Mouse (Mus musculus) bone marrow, adult 2 months (tissue): ENCODE data around the gene Zfp740. TPM values are rescaled to one million over a fixed set of nuclear protein-coding genes. Genes with fewer than 3 reads are reported as not detected.
A peak's percentile ranks its signal among the peaks of the same experiment; 100 is the strongest.

ENCODE experiments used
- H3K27ac ChIP-seq: fragments of 200-500 bp; 2 replicates; pipeline ENCODE4 v1.5.1; 2012; ENCODE audit warnings: low read depth, mild to moderate bottlenecking, control low read depth, inconsistent platforms, low read length; ENCODE audit not compliant: control insufficient read depth, poor library complexity, insufficient read depth
- H3K4me1 ChIP-seq: fragments of 200-500 bp; 2 replicates; pipeline ENCODE4 v1.6.1; 2011; ENCODE audit warnings: low read length; ENCODE audit not compliant: control insufficient read depth, insufficient read depth
- H3K4me3 ChIP-seq: fragments of 200-500 bp; replicated peaks from 2 replicates; pipeline ENCODE3; 2011; ENCODE audit warnings: mild to moderate bottlenecking, low read depth, low read length, control low read depth; ENCODE audit not compliant: control insufficient read depth
- CTCF ChIP-seq: fragments of 200-500 bp; IDR thresholded peaks from 2 replicates; pipeline ENCODE4 v1.5.1; 2011; ENCODE audit warnings: low read length, control low read depth; ENCODE audit not compliant: control insufficient read depth, insufficient read depth
- POLR2A ChIP-seq: fragments of 200-500 bp; IDR thresholded peaks from 2 replicates; pipeline ENCODE4 v1.6.1; 2011; ENCODE audit warnings: low read depth, mild to moderate bottlenecking, control low read depth, low read length, borderline replicate concordance; ENCODE audit not compliant: control insufficient read depth
- WGBS: fragments of 180-500 bp; shearing (Covaris S2); methylation state at CpG from one replicate; pipeline ENCODE4 v1.1.7; 2018; 5-methylcytosine and 5-hydroxymethylcytosine counted together
- polyA plus RNA-seq: library from polyadenylated mRNA; stranded (reverse); fragments of >200 nt; gene quantifications from 2 replicates; pipeline ENCODE4 v1.2.4, GENCODE M21; 2011; ENCODE audit warnings: low replicate concordance; ENCODE audit not compliant: missing spikeins, insufficient read depth, insufficient read length

The Zfp740 gene
- polyA plus RNA-seq, 1 experiment = 34.5 TPM

- Histone ChIP-seq H3K4me3 (no peak overlapping the region), H3K4me1 (no peaks in the 10 kb centered on the region; the same call in 1 of the 2 replicates), H3K27ac (no peak overlapping the region)
- 86% methylated on average over 11 of the region's 11 CpGs for WGBS
- TF ChIP-seq POLR2A = no peak
Observed at GRCm38 (mm10) chr15:102186239-102186638, 16.8 kb upstream of the Zfp740 start.

DNA sequence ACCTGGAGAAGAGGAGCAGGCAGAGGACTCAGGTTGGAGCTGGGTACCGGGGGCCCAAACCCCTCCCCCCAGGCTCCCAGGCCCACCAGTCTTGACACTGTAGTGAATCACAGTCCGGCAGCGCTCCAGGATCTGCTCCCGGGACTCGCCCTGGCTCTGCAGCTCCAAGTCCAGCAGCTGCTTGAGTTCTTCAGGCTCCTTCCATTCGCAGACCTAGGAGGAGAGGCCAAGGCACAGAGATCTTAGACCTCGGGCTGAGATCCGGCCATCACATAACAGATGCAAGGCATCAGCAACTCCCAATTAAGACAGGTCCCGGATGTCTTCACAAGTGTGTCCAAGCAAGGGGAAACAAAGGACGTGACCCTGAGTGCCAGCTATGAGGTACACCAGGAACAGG is 15.0 kb upstream of the Zfp740 start:
- 91% methylated on average over 10 of the region's 10 CpGs for WGBS
- Histone ChIP-seq H3K27ac (no peak overlapping the region), H3K4me3 (no peak overlapping the region), H3K4me1 (no peaks in the 10 kb centered on the region; the same call in 1 of the 2 replicates)
- TF ChIP-seq POLR2A (no peak), CTCF (no peak)

DNA sequence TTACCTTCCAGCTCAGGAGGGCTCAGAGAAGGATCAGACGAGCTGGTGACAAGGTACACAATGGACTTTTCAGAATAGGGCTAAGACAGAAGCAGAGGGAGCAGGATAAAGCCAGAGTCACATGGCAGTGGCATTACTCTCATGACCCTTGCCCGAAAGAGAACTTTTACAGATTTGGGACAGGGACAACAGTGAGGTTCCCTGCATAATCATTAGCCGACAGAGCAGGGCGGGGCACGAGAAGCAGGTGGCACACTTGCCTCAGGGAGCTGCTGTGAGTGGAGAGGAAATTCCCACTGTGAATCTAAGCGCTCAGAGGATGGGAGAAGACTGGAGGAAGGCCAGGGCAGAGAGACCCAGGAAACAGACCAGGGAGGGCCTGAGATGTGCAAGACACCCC is 14.2 kb upstream of the Zfp740 start:
- Histone ChIP-seq H3K27ac (no peak overlapping the region), H3K4me1 (peaks cover 2% of the 10 kb centered on the region), H3K4me3 (no peak overlapping the region)
- WGBS = 81% methylated on average over 6 of the region's 6 CpGs
- TF ChIP-seq POLR2A (no peak), CTCF (no peak)

GRCm38 (mm10) chr15:102191699-102192098 is 11.3 kb upstream of the Zfp740 start:
- no peak overlapping the region for H3K4me3 ChIP-seq
- 81% methylated on average over 7 of the region's 7 CpGs for WGBS
- peaks cover 3% of the 10 kb centered on the region for H3K4me1 ChIP-seq
- TF ChIP-seq CTCF (0 out of 2 replicates have a peak, but pooled peaks have one; percentile 9), POLR2A (no peak)
- H3K27ac ChIP-seq = no peak overlapping the region

GRCm38 (mm10) chr15:102192271-102192812 is 10.7 kb upstream of the Zfp740 start:
- TF ChIP-seq CTCF = no peak
- WGBS = 38% methylated on average over 7 of the region's 7 CpGs
- Histone ChIP-seq H3K4me1 (peaks cover 3% of the 10 kb centered on the region), H3K27ac (peak overlapping the region; percentile 8; the same call in 1 of the 2 replicates), H3K4me3 (no peak overlapping the region)

- no peak overlapping the region for H3K4me3 ChIP-seq
- H3K27ac ChIP-seq = peak overlapping the region; percentile 8; the same call in 1 of the 2 replicates
- 20% methylated on average over 5 of the region's 5 CpGs for WGBS
- H3K4me1 ChIP-seq = peaks cover 3% of the 10 kb centered on the region
- TF ChIP-seq POLR2A (no peak), CTCF (no peak)
Observed at GRCm38 (mm10) chr15:102192820-102193386, 10.1 kb upstream of the Zfp740 start.

- Histone ChIP-seq H3K4me1 (peaks cover 3% of the 10 kb centered on the region), H3K4me3 (no peak overlapping the region), H3K27ac (no peak overlapping the region)
- 80% methylated on average over 4 of the region's 4 CpGs for WGBS
- TF ChIP-seq CTCF (no peak), POLR2A (no peak)
Observed at GRCm38 (mm10) chr15:102193652-102194051, 9.4 kb upstream of the Zfp740 start.

DNA sequence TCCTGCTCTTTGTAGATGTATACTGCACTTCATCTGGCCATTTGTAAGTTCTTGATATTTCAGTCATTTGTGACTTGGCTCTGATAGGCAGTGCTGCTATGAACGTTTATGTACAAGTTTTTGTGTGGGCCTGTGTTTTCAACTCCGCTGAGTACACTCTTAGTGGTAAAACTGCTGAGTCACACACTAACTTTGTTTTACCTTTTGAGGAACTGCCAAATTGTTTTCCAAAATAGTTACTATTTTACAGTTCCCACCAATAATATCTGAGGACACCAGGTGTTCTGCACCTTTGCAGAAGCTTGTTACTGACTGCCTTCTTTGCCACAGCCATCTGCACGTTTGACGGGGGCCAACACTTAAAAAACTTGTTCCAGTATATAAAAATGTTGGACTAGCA is 8.6 kb upstream of the Zfp740 start:
- no peak overlapping the region for H3K27ac ChIP-seq
- peaks cover 3% of the 10 kb centered on the region; the same call in 1 of the 2 replicates for H3K4me1 ChIP-seq
- TF ChIP-seq CTCF = no peak
- no peak for TF ChIP-seq POLR2A
- no peak overlapping the region for H3K4me3 ChIP-seq
- 15% methylated on average over 4 of the region's 4 CpGs for WGBS

GRCm38 (mm10) chr15:102195373-102195772 is 7.7 kb upstream of the Zfp740 start:
- Histone ChIP-seq H3K4me1 (peaks cover 3% of the 10 kb centered on the region; the same call in 1 of the 2 replicates), H3K4me3 (no peak overlapping the region), H3K27ac (no peak overlapping the region)
- 71% methylated on average over 4 of the region's 4 CpGs for WGBS
- TF ChIP-seq POLR2A (no peak), CTCF (no peak)
